Mouse (Mus musculus): ENCODE measurements around the gene Mrps5.

DNA sequence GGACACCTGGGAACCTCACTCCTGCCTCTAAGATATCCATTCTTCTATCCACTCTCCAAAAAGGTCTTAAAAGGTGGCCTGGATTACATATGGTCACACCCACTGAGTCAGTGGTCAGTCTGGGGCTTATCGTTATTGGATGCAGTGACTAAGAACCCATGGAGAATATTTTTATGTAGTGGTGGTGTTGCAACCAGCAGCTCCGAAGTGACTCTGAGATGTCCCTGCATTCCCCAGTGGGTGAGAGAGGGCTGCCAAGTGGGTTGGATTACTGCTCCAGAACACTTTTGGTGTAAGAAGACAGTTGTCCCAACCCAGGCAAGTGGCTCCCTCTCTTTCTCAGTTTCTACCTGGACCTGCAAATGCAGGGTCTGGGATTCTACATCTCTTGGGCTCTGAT is 65.8 kb downstream of the Mrps5 start:
- TF ChIP-seq POLR2A (IDR thresholded peaks at IDR 0.05; ENCODE audit: low read depth, low read length) (no peak), CTCF (IDR thresholded peaks at IDR 0.05; ENCODE audit: extremely low read depth, insufficient read depth, insufficient read length, insufficient replicate concordance) (no peak)

Data from spleen, adult 2 months (tissue).